Mouse (Mus musculus): ENCODE measurements around the gene Vmn1r129. TPM values are rescaled to one million over a fixed set of nuclear protein-coding genes. Genes with fewer than 3 reads are reported as not detected.
"Not testable (repeated sequence)": the region's sequence is repeated elsewhere in the genome, so short reads cannot be mapped to it uniquely, and the experiment has no call there.

Gene Vmn1r129
- total RNA-seq (2021), result not detected
- long read RNA-seq, experiment 1, result 0 reads
- long read RNA-seq, experiment 2, result 0 reads

DNA sequence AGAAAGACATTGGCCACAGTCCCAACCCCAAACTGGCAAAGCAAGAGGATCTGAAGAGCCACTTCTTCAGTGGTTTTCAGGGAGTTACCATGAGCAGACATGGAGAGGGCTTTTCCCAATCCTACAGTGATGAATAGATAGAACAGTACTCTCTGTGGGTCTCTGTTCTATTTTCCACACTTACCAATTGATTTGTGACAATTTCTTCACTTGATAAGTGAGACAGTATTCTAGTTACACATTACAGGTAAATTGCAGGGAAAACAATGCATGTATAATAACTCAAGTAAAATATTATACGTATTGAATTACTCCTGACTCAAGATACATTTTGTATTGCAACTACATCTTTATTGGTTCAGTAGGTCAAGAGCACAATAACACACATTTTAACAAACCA, at the start of gene Vmn1r129:
TSS of gene Vmn1r129 (minus strand) at position 101 of the 400 bp plus-strand sequence.
- DNase-seq (ENCODE audit: low spot score), result not testable (repeated sequence)

DNA sequence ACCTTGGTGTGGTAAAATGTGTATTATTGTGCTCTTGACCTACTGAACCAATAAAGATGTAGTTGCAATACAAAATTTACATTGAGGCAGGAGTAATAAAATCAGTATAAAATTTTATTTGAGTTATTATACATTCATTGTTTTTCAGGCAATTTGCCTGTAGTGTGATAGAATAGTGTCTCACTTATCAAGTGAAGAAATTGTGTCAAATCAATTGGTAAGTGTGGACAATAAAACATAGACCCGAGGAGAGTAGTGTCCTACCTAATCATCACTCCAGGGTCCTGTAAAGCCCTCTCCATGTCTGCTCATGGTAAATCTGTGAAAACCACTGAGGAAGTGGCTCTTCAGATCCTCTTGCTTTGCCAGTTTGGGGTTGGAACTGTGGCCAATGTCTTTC, 12.0 kb downstream of the Vmn1r129 start, which contains the start of gene Vmn1r128:
TSS of gene Vmn1r128 (plus strand) at position 301 of the 400 bp plus-strand sequence.
- not testable (repeated sequence) for DNase-seq (ENCODE audit: low spot score)

DNA sequence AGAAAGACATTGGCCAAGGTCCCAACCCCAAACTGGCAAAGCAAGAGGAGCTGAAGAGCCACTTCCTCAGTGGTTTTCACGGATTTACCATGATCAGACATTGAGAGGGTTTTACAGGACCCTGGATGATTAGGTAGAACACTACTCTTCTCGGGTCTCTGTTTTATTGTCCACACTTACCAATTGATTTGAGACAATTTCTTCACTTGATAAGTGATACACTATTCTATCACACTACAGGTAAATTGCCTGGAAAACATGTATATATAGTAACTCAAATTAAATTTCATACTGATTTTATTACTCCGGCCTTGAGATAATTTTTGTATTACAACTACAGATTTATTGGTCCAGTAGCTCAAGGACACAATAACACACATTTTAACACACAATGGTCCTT, 41.3 kb downstream of the Vmn1r129 start, which contains the start of gene Vmn1r127:
TSS of gene Vmn1r127 (minus strand) at position 101 of the 400 bp plus-strand sequence.
- not testable (repeated sequence) for DNase-seq (ENCODE audit: low spot score)

Other genes starting within 250 kb of the Vmn1r129 start
- not detected for gene Vmn1r122, start 227.2 kb downstream of the Vmn1r129 start, total RNA-seq (2021)
- not detected for gene Vmn1r123, start 199.1 kb downstream of the Vmn1r129 start, total RNA-seq (2021)
- gene Gm5157, start 170.9 kb downstream of the Vmn1r129 start, total RNA-seq (2021), result not detected
- gene Vmn1r124, start 100.7 kb downstream of the Vmn1r129 start, total RNA-seq (2021), result not detected
- not detected for gene Vmn1r125, start 89.1 kb downstream of the Vmn1r129 start, total RNA-seq (2021)
- not detected for gene Vmn1r126, start 59.8 kb downstream of the Vmn1r129 start, total RNA-seq (2021)
- not detected for gene Vmn1r127, start 41.4 kb downstream of the Vmn1r129 start, total RNA-seq (2021)
- gene Vmn1r128, start 11.9 kb downstream of the Vmn1r129 start, total RNA-seq (2021), result not detected
- gene Gm6882, start 71.5 kb upstream of the Vmn1r129 start, total RNA-seq (2021), result not detected
- not detected for gene Vmn1r130, start 150.5 kb upstream of the Vmn1r129 start, total RNA-seq (2021)
- gene Vmn1r131, start 184.8 kb upstream of the Vmn1r129 start, total RNA-seq (2021), result not detected

Measured in gastrocnemius, adult 18-20 months (tissue).